Mouse (Mus musculus) left cerebral cortex, adult 2 months (tissue): Measurements from ENCODE around the gene Zcwpw1. TPM values are rescaled to one million over a fixed set of nuclear protein-coding genes. Genes with fewer than 3 reads are reported as not detected.
A peak's percentile ranks its signal among the peaks of the same experiment; 100 is the strongest.

Experiments used
- DNase-seq, 2 experiments: peaks; one replicate each; pipeline ENCODE4 v3.0.0; 2021 to 2022; ENCODE audit warnings: low spot score in 2 of 2, mixed read lengths in 1 of 2; ENCODE audit errors: extremely low spot score in 1 of 2
- H3K27ac ChIP-seq: fragments of 200-600 bp; 2 replicates; pipeline ENCODE4 v1.8.1; 2022
- H3K4me3 ChIP-seq: fragments of 200-600 bp; 2 replicates; pipeline ENCODE4 v1.8.1; 2022
- CTCF ChIP-seq: fragments of 200-600 bp; IDR thresholded peaks from 2 replicates; pipeline ENCODE4 v1.8.1; 2022; ENCODE audit warnings: antibody characterized with exemption, mild to moderate bottlenecking, moderate library complexity
- intact Hi-C: fragments of 180-260 bp; cut with DNase I; formaldehyde crosslinking; loops from one replicate; pipeline ENCODE4 v1.15.1; 2025
- total RNA-seq, 2 experiments: library from RNA; stranded (reverse); gene quantifications; 2 replicates each; pipeline ENCODE4 v1.2.3; 2021

Zcwpw1 gene
- total RNA-seq, 2 experiments from 2014 or later: 5.7 to 8.2 TPM

GRCm38 (mm10) chr5:137788171-137788570, 573 bp downstream of the Zcwpw1 start:
- TF ChIP-seq CTCF: no peak
- intact Hi-C loops: loop anchor here (5.0 to 10.0 kb wide), 2 partner anchors 327 to 369 kb away; partner anchors contain the start of genes Zfp113 and Zscan21
- Histone ChIP-seq H3K4me3 (peak overlapping the region; percentile 92), H3K27ac (no peak overlapping the region)
- peak; percentile 14 to 41 for DNase-seq

DNA sequence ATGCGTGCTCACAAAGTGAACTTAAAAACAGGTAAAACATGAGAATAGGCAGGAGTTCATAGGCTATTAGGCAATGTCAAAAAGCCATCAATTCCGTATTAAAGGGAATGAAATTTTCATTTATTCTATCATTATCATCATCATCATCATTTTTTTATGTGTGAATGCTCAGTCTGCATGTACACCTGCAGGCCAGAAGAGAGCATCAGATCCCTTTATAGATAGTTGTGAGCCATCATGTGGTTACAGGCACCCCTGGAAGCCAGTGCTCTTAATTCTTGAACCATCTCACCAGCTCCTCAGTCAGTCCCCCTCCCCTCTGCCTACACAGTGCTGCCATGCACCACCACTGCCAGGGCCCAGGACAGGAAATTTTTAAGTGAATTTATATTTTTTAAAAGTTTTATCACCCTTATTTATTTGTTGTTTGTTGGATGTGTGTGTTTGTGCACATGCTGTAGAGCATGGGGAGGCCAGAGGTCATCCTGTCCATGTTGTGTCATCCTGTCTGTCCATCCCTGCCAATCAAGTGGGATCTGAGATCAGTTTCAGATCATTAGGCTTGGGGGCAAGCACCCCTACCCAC, 1.4 kb downstream of the Zcwpw1 start:
- intact Hi-C loops: loop anchor here (5.0 to 10.0 kb wide), 2 partner anchors 326 to 368 kb away; partner anchors contain the start of genes Zfp113 and Zscan21

DNA sequence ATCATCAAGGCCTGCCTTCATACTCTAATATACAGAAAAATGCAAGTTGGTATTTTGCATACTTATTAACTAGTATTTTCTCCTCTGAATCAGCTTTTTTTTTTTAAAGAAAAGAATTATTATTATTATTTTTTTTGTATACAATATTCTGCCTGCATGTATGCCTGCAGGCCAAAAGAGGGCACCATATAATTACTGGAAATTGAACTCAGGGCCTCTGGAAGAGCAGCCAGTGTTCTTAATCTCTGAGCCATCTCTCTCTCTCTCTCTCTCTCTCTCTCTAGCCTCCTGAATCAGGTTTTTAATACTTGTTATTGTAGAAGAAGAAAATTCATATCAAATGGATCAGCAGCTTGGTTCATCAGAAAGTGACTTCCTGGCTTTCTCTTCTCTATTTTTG, 4.0 kb downstream of the Zcwpw1 start:
- DNase-seq: no peak
- intact Hi-C loops: loop anchor here (5.0 to 10.0 kb wide), 2 partner anchors 181 to 303 kb away; no protein-coding TSS in a partner anchor
- no peak overlapping the region for H3K4me3 ChIP-seq
- no peak overlapping the region for H3K27ac ChIP-seq
- TF ChIP-seq CTCF: peak; percentile 54

More for the DNA sequence above, 1.4 kb downstream of the Zcwpw1 start:
- no peak overlapping the region for H3K4me3 ChIP-seq
- TF ChIP-seq CTCF: no peak
- DNase-seq: no peak
- no peak overlapping the region for H3K27ac ChIP-seq

- no peak overlapping the region for H3K4me3 ChIP-seq
- no peak overlapping the region for H3K27ac ChIP-seq
- intact Hi-C loops: loop anchor here (10.0 kb wide), 1 partner anchor 298 kb away; no protein-coding TSS in a partner anchor
- TF ChIP-seq CTCF: no peak
- no peak for DNase-seq
These were observed 9.0 kb downstream of the Zcwpw1 start for GRCm38 (mm10) chr5:137796606-137797005.

- intact Hi-C loops: no loop called here
- TF ChIP-seq CTCF: no peak
- Histone ChIP-seq H3K4me3 (no peak overlapping the region), H3K27ac (no peak overlapping the region)
- DNase-seq: no peak
These were observed 13.3 kb downstream of the Zcwpw1 start for GRCm38 (mm10) chr5:137800917-137801316.

DNA sequence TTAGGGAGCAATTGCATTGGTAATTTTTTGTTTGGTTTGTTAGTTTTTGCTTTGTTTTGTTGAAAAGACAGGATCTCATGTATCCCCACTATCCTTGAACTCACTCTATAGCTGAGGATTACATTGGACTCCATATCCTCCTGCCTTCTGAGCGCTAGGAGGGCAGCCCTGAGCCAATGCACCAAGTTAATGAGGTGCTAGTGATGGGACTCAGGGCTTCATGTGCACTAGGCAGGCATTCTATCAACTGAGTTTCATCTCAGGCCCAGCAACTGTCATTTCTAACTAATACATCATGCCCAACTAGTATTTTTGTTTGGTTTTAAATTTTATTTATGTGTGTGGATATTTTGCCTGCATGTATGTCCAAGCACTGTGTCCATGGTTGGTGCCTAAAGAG, 18.6 kb downstream of the Zcwpw1 start:
- no peak for TF ChIP-seq CTCF
- H3K4me3 ChIP-seq: no peak overlapping the region
- intact Hi-C loops: no loop called here
- no peak overlapping the region for H3K27ac ChIP-seq
- no peak for DNase-seq

DNA sequence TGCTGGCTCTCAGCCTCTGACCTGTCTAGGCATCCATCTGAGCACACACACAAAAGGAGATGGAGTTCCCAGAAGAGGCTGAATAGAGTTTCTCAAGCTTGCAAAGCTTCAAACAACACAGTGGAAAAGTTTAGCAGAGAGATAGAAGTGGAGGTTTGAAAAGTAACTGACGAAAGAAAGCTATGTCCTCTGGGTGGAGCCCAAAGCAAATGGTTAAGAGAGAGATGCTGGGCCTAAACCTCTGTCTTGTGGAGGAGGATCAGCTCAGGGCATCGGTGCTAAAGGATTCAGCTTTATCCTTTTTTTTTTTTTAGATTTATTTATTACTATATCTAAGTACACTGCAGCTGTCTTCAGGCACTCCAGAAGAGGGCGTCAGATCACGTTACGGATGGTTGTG, 20.7 kb downstream of the Zcwpw1 start:
- intact Hi-C loops: no loop called here
- DNase-seq: no peak
- no peak for TF ChIP-seq CTCF
- H3K4me3 ChIP-seq: no peak overlapping the region
- no peak overlapping the region for H3K27ac ChIP-seq

DNA sequence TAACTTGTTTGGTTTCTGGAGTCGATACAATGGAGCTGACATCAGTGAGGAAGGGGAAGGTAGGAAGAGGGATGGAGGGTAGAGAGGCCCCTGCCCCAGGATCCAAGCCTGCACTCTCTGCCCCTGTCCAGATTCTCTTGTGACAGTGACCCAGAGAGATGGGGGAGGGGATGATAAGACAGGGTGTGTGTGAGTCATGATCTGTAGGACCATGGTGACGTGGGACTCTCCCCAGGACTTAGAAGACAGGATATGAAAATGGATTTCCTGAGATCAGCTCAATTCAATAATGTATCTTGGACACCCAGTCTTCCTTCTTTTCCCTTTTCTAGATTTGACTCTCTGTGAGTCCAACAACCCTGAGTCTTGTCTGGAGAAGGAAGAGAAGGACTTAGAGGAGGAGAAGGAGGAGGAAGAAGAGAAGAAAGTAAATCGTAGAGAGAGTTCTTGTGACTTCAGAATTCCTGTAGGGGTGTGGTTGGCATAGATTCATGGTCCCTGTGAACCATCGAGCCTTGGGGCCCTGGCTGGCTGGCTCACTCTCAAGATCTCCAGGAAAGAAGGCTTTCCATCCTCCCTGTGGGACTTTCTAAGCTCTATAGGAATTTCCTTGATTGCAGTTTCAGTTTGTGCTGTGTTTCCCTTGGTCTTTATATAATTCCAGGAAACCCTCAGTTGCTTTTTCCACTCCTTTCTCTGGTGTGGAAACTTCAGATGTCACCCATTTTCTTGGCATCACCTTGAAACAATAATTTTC, 30.0 kb downstream of the Zcwpw1 start:
- intact Hi-C loops: no loop called here
- no peak overlapping the region for H3K4me3 ChIP-seq
- TF ChIP-seq CTCF: no peak
- DNase-seq: no peak
- H3K27ac ChIP-seq: no peak overlapping the region

DNA sequence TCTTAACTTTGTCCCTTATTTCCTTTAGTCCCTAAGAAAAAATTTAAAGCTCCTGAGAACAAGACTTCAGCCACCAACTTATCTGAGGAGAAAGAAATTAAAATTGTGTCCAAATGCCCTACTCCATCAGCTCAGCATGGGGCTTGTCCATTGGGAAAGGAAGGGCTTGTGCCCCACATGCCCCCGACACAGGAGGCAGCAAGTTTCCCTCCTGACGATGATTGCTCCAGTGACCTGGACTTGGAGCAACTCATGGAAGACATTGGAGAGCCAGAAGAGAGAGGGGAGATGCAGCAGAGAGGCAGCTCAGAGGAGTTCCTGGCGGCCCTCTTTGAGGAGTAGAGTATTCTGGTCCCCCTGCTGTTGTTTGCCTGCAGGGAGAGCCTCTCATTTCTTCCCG, 34.5 kb downstream of the Zcwpw1 start:
- DNase-seq: no peak
- Histone ChIP-seq H3K27ac (no peak overlapping the region), H3K4me3 (no peak overlapping the region)
- intact Hi-C loops: no loop called here
- no peak for TF ChIP-seq CTCF

- DNase-seq: no peak
These were observed 35.0 kb downstream of the Zcwpw1 start for GRCm38 (mm10) chr5:137822602-137823001.

GRCm38 (mm10) chr5:137823455-137824045, 36.0 kb downstream of the Zcwpw1 start:
- no peak for DNase-seq
- Histone ChIP-seq H3K27ac (no peak overlapping the region), H3K4me3 (no peak overlapping the region)
- no peak for TF ChIP-seq CTCF
- intact Hi-C loops: no loop called here

More at GRCm38 (mm10) chr5:137822602-137823001, 35.0 kb downstream of the Zcwpw1 start:
- no peak for TF ChIP-seq CTCF
- intact Hi-C loops: no loop called here
- H3K4me3 ChIP-seq: no peak overlapping the region
- no peak overlapping the region for H3K27ac ChIP-seq

GRCm38 (mm10) chr5:137825030-137825429, 37.4 kb downstream of the Zcwpw1 start:
- Histone ChIP-seq H3K4me3 (no peak overlapping the region), H3K27ac (no peak overlapping the region)
- DNase-seq: no peak
- intact Hi-C loops: no loop called here
- TF ChIP-seq CTCF: no peak
